Mouse (Mus musculus) brain, embryonic 14.5 days (tissue): ENCODE data around the gene Odf3l2.

Source experiments
- CTCF ChIP-seq: fragments of 200-500 bp; IDR thresholded peaks from 2 replicates; pipeline ENCODE4 v1.5.1; 2012; ENCODE audit warnings: inconsistent platforms, mild to moderate bottlenecking, moderate library complexity, borderline replicate concordance; ENCODE audit not compliant: insufficient read depth, insufficient read length; ENCODE audit errors: extremely low read depth
- POLR2A ChIP-seq: fragments of 200-500 bp; IDR thresholded peaks from 2 replicates; pipeline ENCODE4 v1.6.1; 2012; ENCODE audit warnings: mild to moderate bottlenecking, inconsistent platforms, borderline replicate concordance; ENCODE audit not compliant: poor library complexity, insufficient read depth, insufficient read length, severe bottlenecking; ENCODE audit errors: extremely low read depth

DNA sequence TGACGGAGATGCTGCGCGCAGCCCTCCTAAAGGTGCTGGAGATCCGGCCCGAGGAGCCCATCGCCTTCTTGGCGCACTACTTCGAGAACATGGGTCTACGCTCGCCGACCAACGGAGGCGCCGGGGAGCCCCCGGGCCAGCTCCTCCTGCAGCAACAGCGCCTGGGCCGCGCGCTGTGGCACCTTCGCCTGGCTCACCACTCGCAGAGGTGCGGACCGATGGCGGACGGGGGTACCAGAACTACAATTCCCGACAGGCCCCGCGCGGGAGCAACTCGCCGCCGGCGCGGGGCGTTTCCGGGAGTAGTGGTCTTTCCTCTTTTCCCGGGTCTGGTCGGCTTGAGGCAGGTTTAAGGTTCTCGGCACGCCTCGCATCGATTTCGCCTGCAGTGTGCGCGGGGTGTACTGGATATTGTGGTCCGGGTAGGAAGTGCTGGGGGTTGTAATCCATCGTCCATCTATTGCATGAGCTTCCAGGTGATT lies 24.1 kb upstream of the Odf3l2 start:
- TF ChIP-seq CTCF (no peak), POLR2A (no peak)
